Mouse (Mus musculus): ENCODE results near the gene Efemp1. TPM values are rescaled to one million over a fixed set of nuclear protein-coding genes. Genes with fewer than 3 reads are reported as not detected.

Gene Efemp1
- total RNA-seq, 2 experiments from 2014 or later = 8.2 to 11.3 TPM

GRCm38 (mm10) chr11:28955305-28955701 is 102.3 kb downstream of the Efemp1 start:
- Histone ChIP-seq H3K27ac (no peak overlapping the region), H3K4me3 (no peak overlapping the region)
- TF ChIP-seq CTCF (conservative IDR thresholded peaks at IDR 0.05) = no peak
- DNase-seq (ENCODE audit: low spot score in 2 of 2) = no peak

GRCm38 (mm10) chr11:28961381-28961780 is 108.4 kb downstream of the Efemp1 start:
- no peak overlapping the region for H3K4me3 ChIP-seq
- H3K27ac ChIP-seq = no peak overlapping the region
- DNase-seq (ENCODE audit: low spot score in 2 of 2) = no peak
- TF ChIP-seq CTCF (conservative IDR thresholded peaks at IDR 0.05) = no peak
